Mouse (Mus musculus) testis, postnatal 14 days (tissue): ENCODE results near the gene Gm49384.
"Not testable (repeated sequence)": the region's sequence is repeated elsewhere in the genome, so short reads cannot be mapped to it uniquely, and the experiment has no call there.

Experiments
- DNase-seq: peaks from one replicate; pipeline ENCODE4 v3.0.0; 2021; ENCODE audit warnings: low spot score

The Gm49384 gene

GRCm38 (mm10) chr12:69167656-69168460 is 36.2 kb downstream of the Gm49384 start:
- no peak for DNase-seq

GRCm38 (mm10) chr12:69166861-69167581 is 37.0 kb downstream of the Gm49384 start:
- not testable (repeated sequence) for DNase-seq

- DNase-seq: no peak
Observed at GRCm38 (mm10) chr12:69164904-69165303, 39.2 kb downstream of the Gm49384 start.

DNA sequence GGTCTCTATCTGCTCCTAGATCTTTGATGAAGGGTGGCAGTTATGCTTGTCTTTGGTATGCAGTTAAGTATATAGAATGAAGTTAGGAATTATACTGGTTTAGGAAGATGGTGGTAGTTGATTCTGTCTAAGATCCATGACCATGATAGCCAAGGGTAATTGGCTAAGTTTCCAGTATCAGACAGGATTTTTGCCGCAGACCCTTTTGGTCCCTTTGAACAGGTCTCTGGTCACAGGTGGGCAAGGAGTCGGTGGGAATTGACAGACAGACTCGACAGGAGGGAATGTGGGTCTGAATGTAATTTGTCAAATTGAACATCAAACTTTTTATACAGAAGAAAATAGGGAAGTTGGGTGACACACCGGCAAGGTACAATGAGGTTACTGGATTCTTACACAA is 40.5 kb downstream of the Gm49384 start:
- DNase-seq: not testable (repeated sequence)

DNA sequence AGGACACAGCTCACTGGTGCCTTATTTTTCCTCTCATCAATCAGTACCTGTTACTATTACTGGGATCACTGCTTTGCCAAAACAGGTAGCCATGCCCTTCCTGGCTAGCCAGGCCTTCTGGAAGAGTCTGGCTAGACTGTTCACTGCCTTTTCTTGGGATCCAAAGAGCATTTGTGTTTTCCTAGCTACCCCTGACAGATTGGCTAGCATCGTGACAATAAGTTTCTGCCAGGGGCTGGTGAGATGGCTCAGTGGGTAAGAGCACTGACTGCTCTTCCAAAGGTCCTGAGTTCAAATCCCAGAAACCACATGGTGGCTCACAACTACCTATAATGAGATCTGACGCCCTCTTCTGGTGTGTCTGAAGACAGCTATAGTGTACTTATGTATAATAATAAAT is 43.4 kb downstream of the Gm49384 start:
- not testable (repeated sequence) for DNase-seq

DNA sequence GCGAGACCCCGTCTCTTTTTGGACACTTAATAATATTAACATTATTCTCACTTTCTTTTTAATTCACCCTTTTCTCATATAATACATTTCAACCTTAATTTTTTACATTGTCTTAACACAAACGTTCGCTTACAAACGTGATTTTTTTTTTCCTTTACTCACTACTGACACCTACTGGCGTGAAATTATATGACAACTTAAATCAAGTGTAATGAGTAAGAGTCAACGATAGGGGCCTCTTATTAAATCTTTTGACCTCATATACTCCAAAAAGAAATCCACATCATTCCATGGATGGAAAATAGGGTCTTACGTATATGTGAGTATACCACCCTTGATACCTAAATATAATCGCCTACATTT is 44.5 kb downstream of the Gm49384 start:
- no peak for DNase-seq

DNA sequence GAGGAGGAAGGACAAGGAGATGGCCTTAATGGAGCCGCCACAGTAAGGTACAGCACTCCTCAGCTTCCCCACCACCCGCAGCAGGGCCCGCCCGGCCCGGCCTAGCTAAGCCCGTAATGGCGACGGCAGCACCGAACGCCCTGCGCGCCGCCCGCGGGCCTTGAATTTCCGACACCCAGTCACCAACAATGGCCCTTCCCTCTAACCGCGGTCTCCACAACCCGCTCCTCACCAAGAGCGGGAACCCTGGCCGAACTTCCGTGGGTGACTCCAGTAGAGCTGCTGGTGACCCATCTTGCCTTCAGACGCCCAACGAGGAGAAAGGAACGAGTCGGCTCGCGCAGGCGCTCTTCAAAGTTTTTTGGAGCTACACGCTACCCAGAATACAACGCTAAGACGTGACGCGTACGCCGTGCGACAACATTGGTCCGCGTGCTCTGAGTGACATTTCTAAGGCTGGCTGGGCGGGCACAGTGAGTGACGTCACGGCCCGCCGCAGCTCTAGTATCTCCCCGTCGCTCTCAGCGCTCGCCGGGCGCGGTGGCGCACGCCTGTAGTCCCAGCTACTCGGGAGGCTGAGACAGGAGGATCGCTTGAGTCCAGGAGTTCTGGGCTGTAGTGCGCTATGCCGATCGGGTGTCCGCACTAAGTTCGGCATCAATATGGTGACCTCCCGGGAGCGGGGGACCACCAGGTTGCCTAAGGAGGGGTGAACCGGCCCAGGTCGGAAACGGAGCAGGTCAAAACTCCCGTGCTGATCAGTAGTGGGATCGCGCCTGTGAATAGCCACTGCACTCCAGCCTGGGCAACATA is 45.1 kb downstream of the Gm49384 start, which contains the start of gene Rps29:
Gene Rps29 (minus strand): TSS at position 422 of the 813 bp plus-strand sequence.
- DNase-seq: peak; percentile 97

DNA sequence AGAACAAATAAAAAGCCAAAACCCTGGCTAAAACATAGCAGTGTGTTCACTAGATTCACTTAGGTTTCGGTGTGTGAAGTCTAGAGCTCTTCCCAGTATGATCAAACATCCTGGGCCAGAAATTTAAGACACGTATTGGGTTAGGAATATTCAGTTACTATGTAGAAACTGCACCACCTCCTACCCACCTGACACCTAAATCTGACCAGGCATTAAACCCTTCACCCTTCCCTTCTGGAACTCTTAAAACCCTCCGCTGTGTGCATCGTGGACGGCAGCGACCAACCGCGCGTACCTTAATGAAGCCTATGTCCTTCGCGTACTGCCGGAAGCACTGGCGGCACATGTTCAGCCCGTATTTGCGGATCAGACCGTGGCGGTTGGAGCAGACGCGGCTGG is 45.7 kb downstream of the Gm49384 start:
- no peak for DNase-seq

DNA sequence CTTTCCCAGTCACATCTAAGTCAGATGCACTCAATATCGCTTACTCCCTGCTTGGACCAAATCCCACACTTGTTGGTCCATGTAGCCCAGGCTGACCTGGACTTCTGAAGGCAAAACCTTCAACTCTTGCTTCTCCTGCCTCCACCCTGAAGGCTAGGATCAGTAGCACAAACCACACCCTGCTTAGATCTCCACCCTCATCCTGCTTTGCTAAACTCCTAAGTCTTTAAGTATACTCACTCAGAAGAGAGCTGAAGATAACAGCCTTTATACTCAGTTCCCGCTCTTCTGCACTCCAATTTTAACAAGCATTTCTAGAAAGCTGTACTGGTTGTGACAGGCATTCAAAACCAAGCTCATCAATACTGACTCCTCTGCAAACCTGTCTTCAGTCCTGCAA is 47.0 kb downstream of the Gm49384 start:
- DNase-seq: no peak

- no peak for DNase-seq
Observed at GRCm38 (mm10) chr12:69156436-69156835, 47.6 kb downstream of the Gm49384 start.

GRCm38 (mm10) chr12:69155923-69156322 is 48.1 kb downstream of the Gm49384 start:
- no peak for DNase-seq

- no peak for DNase-seq
Observed at GRCm38 (mm10) chr12:69150049-69150448, 54.0 kb downstream of the Gm49384 start.

DNA sequence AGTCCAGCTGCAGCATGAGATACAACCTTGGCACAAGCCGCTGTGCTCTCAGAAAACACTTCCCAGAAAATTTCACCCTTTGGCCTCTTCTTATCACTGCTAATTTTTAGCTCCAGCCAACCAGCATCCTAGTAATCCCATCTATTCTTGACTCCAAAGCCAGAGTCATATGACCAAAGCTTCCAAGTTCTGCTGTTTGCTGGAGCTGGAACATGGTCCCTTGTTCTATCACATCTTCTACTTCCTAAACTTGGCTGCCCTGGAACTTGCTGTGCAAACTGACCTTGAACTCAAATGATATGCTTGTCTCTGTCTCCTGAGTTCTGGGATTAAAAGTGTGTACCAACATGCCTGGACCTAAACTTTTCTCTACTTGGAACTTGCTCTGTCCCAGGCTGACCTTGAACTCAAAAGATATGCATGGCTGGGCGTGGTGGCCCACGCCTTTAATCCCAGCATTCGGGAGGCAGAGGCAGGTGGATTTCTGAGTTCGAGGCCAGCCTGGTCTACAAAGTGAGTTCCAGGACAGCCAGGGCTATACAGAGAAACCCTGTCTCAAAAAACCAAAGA is 56.8 kb downstream of the Gm49384 start:
- DNase-seq: no peak

- peak; percentile 51 for DNase-seq
Observed at GRCm38 (mm10) chr12:69143460-69143859, 60.6 kb downstream of the Gm49384 start.

GRCm38 (mm10) chr12:69139841-69140240 is 64.2 kb downstream of the Gm49384 start:
- no peak for DNase-seq
